Mouse (Mus musculus): ENCODE data around the gene D630045J12Rik. TPM values are rescaled to one million over a fixed set of nuclear protein-coding genes. Genes with fewer than 3 reads are reported as not detected.

Gene D630045J12Rik
- total RNA-seq, 4 experiments from 2014 or later = 30.8 to 38.5 (median 34.3) TPM

- no peak for DNase-seq (ENCODE audit: low spot score in 2 of 2)
These were observed 150.0 kb downstream of the D630045J12Rik start for GRCm38 (mm10) chr6:38103775-38104174.

GRCm38 (mm10) chr6:38102216-38102795 is 151.5 kb downstream of the D630045J12Rik start:
- no peak for DNase-seq (ENCODE audit: low spot score in 2 of 2)

- DNase-seq (ENCODE audit: low spot score in 2 of 2) = no peak
These were observed 156.8 kb downstream of the D630045J12Rik start for GRCm38 (mm10) chr6:38096961-38097370.

- no peak for DNase-seq (ENCODE audit: low spot score in 2 of 2)
These were observed 159.1 kb downstream of the D630045J12Rik start for GRCm38 (mm10) chr6:38094701-38095100.

- no peak for DNase-seq (ENCODE audit: low spot score in 2 of 2)
These were observed 161.3 kb downstream of the D630045J12Rik start for GRCm38 (mm10) chr6:38092539-38092938.

GRCm38 (mm10) chr6:38087242-38088026 is 166.4 kb downstream of the D630045J12Rik start:
- DNase-seq (ENCODE audit: low spot score in 2 of 2) = no peak

- DNase-seq (ENCODE audit: low spot score in 2 of 2) = no peak
These were observed 170.6 kb downstream of the D630045J12Rik start for GRCm38 (mm10) chr6:38083204-38083603.

- no peak for DNase-seq (ENCODE audit: low spot score in 2 of 2)
These were observed 172.0 kb downstream of the D630045J12Rik start for GRCm38 (mm10) chr6:38081727-38082341.

GRCm38 (mm10) chr6:38080364-38080763 is 173.4 kb downstream of the D630045J12Rik start:
- DNase-seq (ENCODE audit: low spot score in 2 of 2) = no peak

GRCm38 (mm10) chr6:38073592-38073991 is 180.2 kb downstream of the D630045J12Rik start:
- DNase-seq (ENCODE audit: low spot score in 2 of 2) = no peak

Other genes with a start within 250 kb of the D630045J12Rik start
- under 1 TPM; 0.45 to 0.83 (median 0.67) TPM for gene Svopl, start 207.0 kb downstream of the D630045J12Rik start, total RNA-seq (2022)
- not detected for gene Tmem213, start 144.8 kb downstream of the D630045J12Rik start, total RNA-seq (2022)
- gene Atp6v0a4, start 129.4 kb downstream of the D630045J12Rik start, total RNA-seq (2022) = 10 to 100 TPM in 2 of 4 experiments, 1 to 10 TPM in 2; 1.5 to 19.0 (median 9.9) TPM
- gene Zc3hav1l, start 45.2 kb upstream of the D630045J12Rik start, total RNA-seq (2022) = 1 to 10 TPM; 3.8 to 5.4 (median 4.7) TPM
- 10 to 100 TPM in 2 of 4 experiments, 1 to 10 TPM in 2; 5.0 to 12.5 (median 7.5) TPM for gene Zc3hav1, start 100.6 kb upstream of the D630045J12Rik start, total RNA-seq (2022)
- 10 to 100 TPM; 11.5 to 14.4 (median 13.5) TPM for gene Ttc26, start 127.5 kb upstream of the D630045J12Rik start, total RNA-seq (2022)
- gene Ubn2, start 179.9 kb upstream of the D630045J12Rik start, total RNA-seq (2022) = 10 to 100 TPM; 49.4 to 59.6 (median 53.8) TPM